Mouse (Mus musculus) heart, postnatal 4 days (tissue): ENCODE data around the gene Grcc10. TPM values are rescaled to one million over a fixed set of nuclear protein-coding genes. Genes with fewer than 3 reads are reported as not detected.

Experiments
- DNase-seq: peaks from one replicate; pipeline ENCODE4 v3.0.0; 2021
- total RNA-seq, 2 experiments: library from RNA; stranded (reverse); gene quantifications; 2 replicates each; pipeline ENCODE4 v1.2.3; 2021

Gene Grcc10
- total RNA-seq, 2 experiments from 2014 or later: 259 to 300 TPM

DNA sequence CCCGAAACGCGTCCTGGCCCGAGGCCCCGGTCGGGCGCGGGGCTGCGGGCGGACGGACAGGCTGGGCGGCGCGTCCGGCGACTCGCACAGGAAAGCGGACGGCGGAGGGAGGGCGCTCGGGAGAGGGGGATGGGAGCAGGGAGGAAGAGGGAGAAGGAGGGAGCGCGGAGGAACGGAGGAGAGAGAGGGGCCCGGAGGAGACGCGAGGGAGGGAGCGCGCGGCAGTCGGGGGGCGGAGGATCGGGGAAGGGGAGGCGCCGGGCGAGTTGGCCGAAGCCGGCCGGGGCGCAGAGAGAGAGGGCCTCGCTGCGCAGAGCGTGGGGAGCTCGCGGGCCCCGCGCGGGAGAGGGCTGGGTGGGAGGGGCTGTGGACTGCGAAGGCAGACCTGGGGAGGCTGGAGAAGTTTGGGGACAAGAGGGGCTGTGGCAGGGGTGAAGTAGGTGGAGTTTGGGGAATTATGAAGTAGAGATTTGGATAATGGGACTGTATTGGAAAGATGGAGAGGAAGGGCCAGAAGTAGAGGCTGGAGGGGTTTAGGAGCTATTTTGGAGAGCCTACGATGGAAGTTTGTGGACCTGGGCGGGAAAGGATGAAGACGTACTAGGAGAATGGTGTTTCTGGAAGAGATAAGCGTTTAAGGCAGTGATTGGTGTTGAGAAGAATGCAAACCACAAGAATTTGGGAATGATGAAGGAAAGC, 15.6 kb upstream of the Grcc10 start:
- peak; percentile 90 for DNase-seq

DNA sequence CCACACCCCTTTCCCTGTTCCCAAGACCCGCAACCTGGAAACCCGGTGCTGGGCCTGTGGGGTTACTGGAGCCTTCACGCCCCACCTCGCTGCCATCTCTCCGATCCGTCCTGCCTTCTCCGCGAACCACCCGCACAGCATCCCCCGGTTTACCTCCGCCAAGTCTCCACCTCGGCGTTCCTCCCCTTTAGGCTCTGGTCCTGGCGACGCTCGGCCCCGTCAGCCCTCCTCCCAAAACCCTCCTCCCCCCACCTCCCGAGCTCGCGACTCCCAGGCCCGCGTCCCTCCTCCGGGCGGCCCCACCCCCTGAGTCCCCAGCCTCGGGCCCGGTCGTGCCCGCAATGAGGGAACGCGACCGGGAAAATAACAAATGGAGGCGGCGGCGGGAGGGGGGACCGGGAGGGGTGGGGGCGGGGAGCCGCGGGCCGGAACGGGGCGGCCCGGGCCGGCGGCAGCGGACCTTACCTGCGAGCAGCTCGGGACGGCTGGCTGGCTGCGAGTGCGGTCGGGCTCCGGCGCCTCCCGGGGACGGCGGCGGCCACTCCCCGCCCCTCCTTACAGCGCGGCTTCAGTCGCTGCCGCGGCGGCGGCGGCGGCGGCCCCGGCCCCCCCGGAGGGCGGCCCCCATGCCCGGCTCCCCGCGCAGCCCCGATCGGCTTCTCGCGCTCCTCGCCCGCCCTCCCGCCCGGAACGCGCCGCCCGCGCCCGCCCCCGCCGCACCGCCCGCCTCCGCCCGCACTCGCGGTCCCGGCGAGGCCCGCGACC, 14.8 kb upstream of the Grcc10 start, which contains the start of the genes Gm45234 and Atn1:
TSS of gene Gm45234 (minus strand) at position 191 of the 765 bp plus-strand sequence.
TSS of gene Atn1 (minus strand) at position 694 of the 765 bp plus-strand sequence.
- peak; percentile 79 for DNase-seq

DNA sequence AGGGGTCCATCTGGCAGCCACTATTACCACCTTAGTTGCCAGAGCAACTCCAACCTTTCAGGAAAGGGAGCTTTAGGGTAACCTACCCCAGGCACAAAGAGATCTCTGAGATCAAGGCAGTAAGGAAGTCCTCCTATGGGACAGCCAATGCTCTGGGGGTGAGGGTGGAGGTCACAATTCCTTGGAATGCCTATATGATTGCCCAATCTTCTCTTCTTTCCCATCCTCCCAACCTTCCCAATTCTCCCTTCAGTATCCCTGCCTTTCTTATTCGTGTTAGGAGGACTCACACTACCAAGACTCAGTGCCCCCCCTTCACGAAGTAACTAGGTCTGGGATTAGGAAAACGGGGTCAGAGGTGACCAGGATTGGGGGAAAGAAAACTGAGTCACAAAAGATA, 14.1 kb upstream of the Grcc10 start:
- no peak for DNase-seq

DNA sequence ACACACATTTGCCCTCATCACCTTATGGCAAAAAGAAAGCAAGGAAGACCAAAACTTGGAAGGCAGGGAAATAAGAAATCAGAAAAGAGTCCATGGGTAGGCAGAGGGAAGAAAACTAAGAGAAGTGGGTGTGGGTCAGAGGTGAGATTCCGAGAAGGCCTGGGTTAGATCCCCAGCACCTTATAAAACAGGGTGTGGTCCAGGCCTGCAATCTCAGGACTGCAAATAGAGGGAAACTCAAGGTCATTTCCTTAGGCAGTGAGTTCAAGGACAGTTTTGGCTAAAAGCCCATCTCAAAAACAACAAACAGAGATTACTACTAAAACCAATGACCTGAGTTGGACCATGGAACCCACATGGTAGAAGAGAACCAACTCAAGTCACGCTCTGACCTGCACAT, 12.7 kb upstream of the Grcc10 start:
- DNase-seq: no peak

DNA sequence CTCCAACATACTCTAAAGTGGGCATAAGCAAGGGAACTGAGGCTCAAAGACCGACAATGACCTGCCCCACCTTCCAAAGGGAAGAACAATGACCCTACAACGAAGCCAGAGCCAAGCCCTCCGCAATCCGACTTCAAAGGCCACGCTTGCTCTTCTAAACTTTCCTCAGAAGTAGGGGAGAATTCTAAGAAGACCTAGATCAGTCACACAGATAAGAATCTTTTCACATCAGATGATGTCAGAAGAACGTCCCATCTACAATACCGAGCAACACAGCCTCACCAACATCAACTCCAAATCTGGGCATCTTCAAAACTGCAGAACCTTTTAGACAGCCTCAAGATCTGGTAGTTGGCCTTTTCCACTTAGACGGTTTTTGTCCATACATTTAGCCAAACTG, 9.2 kb upstream of the Grcc10 start:
- DNase-seq: no peak

DNA sequence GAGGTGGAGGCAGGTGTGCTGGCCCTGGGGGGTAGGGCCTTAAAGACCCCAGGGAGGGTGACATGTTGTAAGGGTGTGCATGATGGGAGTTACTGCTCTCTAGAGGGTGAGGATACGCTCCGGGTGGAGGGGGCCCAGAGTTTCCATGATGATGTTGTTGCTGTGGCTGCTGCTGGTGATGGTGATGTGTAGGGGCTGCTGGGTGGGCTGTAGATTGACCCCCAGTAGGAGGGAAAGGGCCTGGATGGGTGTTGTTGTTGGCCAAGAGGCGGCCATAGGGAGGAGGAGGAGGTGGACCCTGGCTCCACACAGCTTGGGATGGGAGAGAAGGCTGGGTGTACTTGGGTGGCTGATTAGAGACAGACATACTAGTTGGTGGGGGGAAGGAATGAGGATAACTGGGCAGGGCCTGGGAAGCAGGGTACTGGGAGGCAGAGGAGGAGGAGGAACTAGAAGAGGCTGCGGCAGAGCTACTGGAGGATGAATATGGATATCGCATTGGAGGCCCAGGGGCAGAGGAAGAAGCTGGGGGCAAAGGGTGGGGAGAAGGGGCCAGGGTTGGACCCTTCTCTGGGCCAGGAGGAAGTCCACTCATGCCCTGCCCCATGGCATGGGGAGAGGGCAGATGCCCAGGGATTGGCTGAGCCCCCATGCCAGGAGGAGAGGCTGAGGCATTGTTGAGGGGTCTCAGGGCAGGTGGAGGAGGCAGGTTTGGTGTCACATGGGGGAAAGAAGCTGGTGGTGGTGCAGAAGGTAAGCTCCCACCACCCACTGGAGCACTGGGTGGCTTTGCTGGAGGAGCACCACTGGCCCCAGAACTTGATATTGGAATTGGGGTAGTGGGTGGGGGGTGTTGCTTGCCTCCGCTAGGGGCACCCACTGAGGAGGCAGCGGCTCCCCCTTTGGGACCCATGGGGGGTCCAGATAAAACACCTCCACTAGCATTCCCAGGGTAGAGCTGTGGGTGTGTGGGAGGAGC, 5.8 kb upstream of the Grcc10 start:
- no peak for DNase-seq

DNA sequence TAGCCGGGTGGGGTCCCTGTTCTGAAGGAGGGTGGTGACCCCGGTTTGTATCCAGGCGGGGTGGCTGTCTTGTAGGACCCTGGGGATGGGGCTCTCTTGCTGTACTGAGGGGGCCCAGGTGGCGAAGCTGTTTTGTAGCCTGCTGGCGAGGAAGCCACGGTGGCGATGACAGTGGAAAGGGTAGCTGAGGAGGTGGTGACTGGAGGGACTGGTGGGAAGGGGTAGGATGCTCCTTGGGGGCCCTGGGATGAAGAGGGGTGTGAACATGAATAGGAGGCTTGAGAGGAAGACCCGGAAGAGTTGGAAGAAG, 5.1 kb upstream of the Grcc10 start:
- no peak for DNase-seq

DNA sequence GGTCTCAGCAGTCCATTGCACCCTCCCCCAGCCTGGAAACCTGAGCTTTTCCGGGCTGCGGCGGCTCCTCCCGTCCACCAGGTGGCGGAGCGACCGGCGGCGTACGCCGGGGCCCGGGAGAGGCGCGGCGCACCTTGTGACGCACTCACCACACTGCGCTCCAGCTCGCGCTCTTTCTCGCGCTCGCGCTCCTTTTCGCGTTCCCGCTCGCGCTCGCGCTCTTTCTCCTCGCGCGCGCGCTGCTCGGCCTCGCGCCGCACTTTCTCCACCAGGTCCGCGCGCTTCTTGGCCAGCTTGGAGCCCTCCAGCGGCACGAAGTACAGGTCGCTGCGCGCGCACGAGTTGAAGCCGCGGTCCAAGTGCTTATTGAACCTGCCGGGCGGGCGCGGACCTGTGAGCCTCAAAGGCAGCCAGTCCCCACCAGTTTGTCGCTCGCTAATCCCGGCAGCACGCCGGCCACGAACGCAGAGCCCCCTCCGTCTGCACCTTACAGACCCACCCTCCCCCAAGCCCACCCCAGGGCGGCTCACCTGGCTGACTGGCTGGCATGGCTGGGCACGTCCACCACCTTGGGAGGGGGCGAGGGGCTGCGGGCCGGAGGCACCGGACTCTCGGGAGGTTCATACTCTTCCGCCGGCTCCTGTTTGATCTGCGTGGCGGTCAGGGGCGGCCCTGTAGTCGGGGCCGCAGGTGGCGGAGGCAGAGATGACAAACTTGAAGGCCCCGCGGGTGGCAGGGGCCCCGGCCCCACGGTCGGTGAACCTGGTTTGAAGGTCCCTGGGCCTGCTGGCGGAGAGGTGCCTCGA, 4.5 kb upstream of the Grcc10 start:
- DNase-seq: peak; percentile 96

DNA sequence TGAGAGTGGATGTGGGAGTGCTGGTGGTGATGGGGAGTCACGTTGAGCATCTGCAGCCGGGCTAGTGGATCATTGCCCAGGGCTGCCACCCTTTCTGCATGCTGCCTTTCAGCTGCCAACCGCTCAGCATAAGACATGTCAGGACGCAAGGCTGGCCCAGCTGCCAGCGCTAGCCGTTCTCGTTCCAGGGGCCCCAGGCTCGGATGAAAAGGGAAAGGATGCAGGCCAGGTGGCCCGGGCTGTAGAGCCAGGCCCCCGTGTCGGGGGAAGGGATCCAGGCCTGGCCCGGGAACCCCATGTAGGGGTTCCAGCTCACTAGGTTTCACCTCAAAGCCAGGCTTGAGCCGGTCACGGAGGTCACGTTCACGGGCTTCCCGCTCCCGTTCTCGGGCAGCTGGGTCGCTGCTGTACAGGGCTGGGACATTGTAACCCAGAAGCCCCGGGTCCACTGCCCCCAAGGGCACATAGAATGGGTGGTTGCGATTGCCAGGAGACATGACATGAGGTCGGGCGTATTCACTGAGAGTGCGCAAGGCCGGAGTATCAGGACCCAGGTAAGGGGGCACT, 3.7 kb upstream of the Grcc10 start:
- no peak for DNase-seq

DNA sequence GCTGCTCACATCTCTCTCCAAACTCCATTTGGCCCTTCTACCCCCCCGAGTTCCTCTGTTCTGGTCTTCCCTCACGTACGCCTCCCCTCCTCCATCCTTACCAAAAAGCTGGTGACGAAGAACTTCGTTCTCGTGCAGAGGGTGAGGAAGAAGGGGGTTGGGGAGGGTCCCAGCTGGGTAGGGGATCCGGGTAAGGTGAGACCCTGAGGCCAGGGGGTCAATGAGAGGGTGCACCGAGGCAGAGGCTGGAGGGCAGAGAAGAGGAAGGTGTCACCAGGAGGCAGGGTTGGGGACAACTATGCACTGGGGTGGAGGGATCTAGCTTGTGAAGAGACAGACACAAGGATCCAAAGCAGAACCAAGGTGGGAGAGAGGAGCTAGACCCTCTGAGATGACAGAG, 2.5 kb upstream of the Grcc10 start:
- no peak for DNase-seq

DNA sequence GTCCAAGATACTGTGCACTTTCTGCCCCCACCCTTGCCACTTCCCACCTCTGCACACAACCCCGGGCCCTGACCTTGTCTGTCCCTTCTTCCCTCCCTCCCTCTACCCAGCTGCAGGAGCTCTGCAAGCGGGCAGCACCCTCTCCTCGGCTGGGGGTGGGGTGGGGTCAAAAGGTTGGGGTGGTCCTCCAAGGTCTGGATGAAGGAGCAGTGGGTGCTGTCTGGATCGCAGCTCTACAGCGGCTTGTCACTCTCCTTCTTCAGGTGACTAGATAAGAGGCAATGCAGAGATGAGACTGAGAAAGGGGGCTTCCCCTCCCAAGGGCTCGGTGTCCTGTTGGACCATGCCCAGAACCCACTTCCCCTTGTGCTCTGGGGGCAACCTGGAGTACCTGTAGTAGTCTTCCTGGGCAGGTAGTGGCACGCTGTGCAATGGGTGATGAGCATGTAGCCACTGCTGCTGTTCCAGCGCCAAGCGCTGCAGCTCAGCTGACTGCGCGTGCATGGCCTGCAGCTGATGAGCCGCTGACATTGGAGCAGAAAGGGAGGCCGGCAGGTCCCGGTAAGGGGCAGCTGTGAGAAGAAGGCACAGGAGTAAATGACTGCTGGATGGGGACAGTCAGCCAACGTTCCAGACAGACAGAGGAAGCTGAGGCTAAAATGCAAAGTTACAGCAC, 1.8 kb upstream of the Grcc10 start:
- DNase-seq: no peak

DNA sequence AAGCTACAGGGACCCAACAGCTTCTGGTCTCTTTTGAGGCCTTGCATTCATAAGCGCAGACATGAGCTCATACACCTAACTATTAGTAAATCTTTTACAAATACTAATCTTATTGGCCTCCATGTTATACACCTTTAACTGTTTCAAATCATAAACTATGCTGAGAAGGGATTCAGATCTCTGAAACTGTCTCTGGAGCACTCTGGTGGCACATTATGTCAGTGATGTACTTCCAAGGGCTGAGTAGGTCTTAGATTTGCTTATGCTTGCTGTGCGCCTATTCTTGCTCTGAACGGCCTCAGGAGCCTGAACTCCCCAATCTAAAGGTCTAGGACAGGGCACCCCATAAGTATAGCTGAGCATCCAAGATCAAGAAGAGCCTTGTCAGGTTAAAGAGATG, 668 bp upstream of the Grcc10 start:
- no peak for DNase-seq

DNA sequence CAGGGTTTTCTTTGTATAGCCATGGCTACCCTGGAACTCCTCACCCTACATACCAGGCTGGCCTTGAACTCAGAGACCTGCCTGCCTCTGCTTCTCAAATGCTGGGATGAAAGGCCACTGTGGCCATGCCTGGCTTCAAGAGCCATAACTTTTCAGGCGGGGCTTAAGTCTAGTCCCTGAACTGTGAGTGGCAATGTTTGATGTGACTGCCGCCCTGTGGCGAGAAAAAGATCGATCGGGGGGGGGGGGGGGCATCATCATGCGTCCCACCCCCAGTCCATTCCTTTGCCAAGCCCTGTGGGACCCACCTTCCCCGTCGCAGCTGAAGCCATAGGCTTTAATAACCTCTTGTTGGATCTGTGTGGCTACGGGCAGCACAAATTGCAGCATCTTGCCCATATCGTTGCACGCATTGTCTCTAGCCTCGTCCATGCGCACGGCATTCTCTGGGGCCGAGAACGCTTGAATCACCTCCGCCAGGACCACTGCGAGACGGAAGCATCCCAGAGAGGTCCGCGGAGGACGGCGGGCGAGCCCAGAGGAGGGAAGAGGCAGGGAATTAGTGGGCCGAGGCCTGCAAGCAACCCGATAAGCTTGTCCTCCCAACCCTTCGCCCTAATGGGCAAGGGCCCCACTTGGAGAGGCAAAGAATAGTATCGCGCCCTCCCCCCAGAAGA, 825 bp downstream of the Grcc10 start:
- peak; percentile 63 for DNase-seq

DNA sequence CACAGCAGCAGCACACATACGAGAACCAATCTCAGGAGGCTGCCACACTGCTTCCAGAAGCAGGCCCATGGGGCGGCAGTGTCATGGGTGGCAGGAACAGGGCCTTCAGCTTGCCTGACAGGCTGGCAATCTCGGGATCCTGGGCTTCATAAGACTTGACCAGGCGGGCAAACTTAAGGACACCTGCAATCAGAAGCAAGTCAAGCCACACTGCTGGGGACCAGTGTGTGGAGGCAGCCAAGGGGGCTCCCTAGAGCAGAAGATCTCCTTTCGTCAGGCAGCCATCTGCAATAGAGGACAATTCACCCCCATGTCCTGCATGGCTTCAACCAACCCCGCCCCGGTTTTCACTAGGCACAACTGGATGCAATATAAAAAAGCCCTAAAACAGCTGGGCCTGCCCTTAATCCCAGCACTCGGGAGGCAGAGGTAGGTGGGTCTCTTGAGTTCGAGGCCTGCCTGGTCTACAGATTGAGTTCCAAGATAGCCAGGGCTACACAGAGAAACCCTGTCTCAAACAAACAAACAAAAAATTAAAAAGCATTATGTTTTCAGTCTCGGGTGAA, 1.9 kb downstream of the Grcc10 start:
- no peak for DNase-seq

DNA sequence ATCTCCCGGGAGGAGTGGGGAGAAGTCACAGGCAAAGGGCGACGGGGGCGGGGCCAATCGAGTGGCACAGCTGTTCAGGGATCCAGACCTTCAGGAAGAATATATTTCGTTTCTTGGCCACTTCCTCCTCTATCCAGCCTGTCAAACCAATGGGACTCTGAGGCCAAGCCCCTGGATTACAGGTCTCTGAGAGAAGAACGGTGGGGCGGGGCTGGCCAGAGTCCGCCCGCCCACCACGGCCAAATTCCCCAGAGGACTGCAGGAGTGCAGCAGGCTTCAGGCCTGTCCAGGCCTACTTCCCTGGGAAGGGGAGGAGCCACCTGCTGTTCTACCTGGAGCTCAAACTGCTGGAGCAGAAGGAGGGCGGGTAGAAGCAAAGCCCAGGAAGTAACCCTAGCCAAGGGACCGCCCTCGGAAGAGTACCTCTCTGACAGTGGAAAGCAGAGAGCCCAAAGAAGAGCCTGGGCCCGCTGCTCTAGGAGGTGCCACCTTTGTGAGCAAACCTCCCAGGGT, 2.6 kb downstream of the Grcc10 start, which contains the start of gene Ptpn6:
TSS of gene Ptpn6 (minus strand) at position 204 of the 513 bp plus-strand sequence.
- no peak for DNase-seq

DNA sequence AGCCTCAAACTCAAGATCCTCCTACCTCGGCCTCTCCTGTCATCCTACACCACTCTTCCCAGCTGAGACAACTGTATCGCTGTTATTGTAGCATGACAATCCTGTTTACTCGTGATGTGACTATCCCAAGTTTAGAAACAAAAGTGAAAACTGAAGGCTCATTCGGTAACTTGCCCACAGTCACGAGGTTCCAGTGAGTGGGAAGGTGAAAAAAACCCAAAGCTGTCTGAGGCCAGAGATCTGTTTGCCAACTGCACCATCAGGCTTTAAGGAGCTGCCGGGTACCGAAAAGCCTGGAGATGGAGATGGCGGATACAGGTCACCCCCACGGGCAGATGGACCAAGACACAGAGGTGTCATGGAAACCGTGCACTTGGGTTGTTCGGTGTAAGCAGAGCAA, 4.1 kb downstream of the Grcc10 start:
- no peak for DNase-seq

DNA sequence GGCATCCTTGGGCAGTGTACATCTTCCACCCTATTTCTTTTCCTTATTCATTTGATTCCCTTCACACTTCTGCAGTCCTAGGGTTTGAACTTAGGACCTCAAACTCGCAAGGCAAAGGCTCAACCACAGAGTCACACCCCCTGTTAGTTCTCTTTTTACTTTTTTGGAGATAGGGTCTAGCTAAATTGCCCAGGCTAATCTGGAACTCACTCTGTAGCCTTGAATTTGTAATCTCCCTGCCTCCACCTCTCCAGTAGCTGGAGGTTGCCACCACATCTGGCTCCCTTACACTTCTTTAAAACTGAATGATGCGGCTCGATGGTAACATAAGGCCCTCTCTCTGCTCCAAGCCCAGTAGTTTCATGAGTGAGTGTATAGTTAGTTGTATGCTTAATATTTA, 6.8 kb downstream of the Grcc10 start:
- no peak for DNase-seq

DNA sequence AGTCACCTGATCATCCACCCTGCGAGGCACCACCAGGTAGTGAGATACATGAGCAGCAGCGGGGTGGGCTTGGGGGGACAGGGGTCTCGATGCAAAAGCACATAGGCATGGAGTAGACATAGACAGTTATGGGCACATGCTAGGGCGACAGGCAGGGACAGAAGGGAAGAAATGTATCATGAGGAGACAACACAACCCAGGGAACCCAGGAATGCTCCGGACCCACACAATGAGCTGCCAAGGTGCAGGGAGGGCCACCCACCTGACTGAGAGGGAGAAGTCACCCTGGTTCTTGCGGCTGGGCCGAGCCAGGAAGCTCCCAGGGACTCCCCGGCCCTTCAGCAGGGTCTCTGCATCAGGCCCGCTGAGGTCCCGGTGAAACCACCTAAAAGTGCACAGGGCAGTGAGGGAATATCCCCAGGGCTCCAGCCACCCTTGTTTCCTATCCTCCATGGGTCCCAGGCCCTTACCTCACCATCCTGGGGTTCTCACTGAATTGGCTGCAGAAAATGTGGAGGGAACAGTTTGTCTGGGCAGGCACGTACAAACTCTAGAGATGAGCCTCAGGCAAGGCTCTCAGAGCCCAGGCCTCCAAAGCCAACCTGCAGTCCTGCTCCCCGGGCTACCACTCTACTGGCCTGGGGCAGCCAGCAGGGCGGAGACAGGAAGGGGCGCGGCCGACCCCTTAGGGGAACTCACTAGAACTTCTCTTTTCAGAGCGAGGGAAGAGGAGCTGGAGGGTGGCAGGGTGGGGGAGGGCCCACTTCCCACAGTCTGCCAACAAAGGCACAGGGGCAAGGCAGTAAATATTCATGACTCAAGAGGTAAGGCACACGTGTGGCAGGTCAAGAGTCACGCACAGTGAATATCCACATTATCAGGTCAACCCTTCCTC, 8.5 kb downstream of the Grcc10 start:
- DNase-seq: no peak

DNA sequence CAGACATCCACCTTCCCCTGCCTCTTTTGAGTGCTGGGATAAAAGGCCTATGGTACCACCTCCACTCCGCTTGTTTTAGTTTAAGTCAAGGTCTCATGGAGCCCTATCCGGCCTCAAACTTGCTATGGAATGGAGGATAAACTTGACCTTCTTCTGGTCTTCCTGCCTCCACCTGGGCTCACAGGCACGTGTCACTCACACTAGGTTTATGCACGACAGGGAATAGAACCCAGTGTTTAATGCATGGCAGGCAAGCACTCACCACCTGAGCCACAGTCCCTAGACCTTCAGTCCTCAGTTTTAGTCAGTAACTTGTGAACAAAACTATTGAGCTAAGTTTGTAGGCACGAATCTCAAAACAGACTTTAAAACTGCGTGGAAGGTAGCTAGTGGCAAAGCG, 10.1 kb downstream of the Grcc10 start:
- no peak for DNase-seq
